Mouse (Mus musculus): Measurements from ENCODE around the gene 5730596B20Rik. TPM values are rescaled to one million over a fixed set of nuclear protein-coding genes. Genes with fewer than 3 reads are reported as not detected.

5730596B20Rik gene
- polyA plus RNA-seq, 1 experiment from 2014 or later: not detected

GRCm38 (mm10) chr6:52190906-52191810 is 13.9 kb downstream of the 5730596B20Rik start, which contains the start of gene Hoxa4:
TSS of gene Hoxa4 (minus strand) at chr6:52191753.
- H3K4me3 ChIP-seq (ENCODE audit: inconsistent target): peak within 1 kb of the TSS; percentile 79
- 6% methylated on average over 50 of the region's 102 CpGs for WGBS (ENCODE audit: missing documents)
- H3K79me2 ChIP-seq (ENCODE audit: inconsistent target): no peaks in the 10 kb centered on the region
- H3K36me3 ChIP-seq (ENCODE audit: inconsistent target): no peaks in the 10 kb centered on the region
- H3K27ac ChIP-seq: peak within 1 kb of the TSS; percentile 48

GRCm38 (mm10) chr6:52191860-52192550 is 14.7 kb downstream of the 5730596B20Rik start:
- peak overlapping the region; percentile 79 for H3K4me3 ChIP-seq (ENCODE audit: inconsistent target)
- 6% methylated on average over 35 of the region's 55 CpGs for WGBS (ENCODE audit: missing documents)

GRCm38 (mm10) chr6:52194690-52195089 is 17.4 kb downstream of the 5730596B20Rik start:
- Histone ChIP-seq H3K36me3 (ENCODE audit: inconsistent target) (no peaks in the 10 kb centered on the region), H3K27ac (no peak overlapping the region), H3K79me2 (ENCODE audit: inconsistent target) (no peaks in the 10 kb centered on the region), H3K4me3 (ENCODE audit: inconsistent target) (no peak overlapping the region)
- 93% methylated on average over 10 of the region's 10 CpGs for WGBS (ENCODE audit: missing documents)

More at GRCm38 (mm10) chr6:52191860-52192550, 14.7 kb downstream of the 5730596B20Rik start:
- no peaks in the 10 kb centered on the region for H3K79me2 ChIP-seq (ENCODE audit: inconsistent target)
- H3K36me3 ChIP-seq (ENCODE audit: inconsistent target): no peaks in the 10 kb centered on the region
- peak overlapping the region; percentile 48 for H3K27ac ChIP-seq

GRCm38 (mm10) chr6:52196811-52197210 is 19.5 kb downstream of the 5730596B20Rik start:
- Histone ChIP-seq H3K27ac (no peak overlapping the region), H3K36me3 (ENCODE audit: inconsistent target) (no peaks in the 10 kb centered on the region), H3K4me3 (ENCODE audit: inconsistent target) (no peak overlapping the region), H3K79me2 (ENCODE audit: inconsistent target) (no peaks in the 10 kb centered on the region)
- WGBS (ENCODE audit: missing documents): 96% methylated on average over 9 of the region's 9 CpGs

GRCm38 (mm10) chr6:52197271-52197670 is 20.0 kb downstream of the 5730596B20Rik start:
- H3K79me2 ChIP-seq (ENCODE audit: inconsistent target): no peaks in the 10 kb centered on the region
- H3K36me3 ChIP-seq (ENCODE audit: inconsistent target): no peaks in the 10 kb centered on the region
- H3K4me3 ChIP-seq (ENCODE audit: inconsistent target): no peak overlapping the region
- no peak overlapping the region for H3K27ac ChIP-seq
- 93% methylated on average over 10 of the region's 10 CpGs for WGBS (ENCODE audit: missing documents)

GRCm38 (mm10) chr6:52200073-52200750 is 22.9 kb downstream of the 5730596B20Rik start:
- WGBS (ENCODE audit: missing documents): 97% methylated on average over 26 of the region's 30 CpGs
- Histone ChIP-seq H3K36me3 (ENCODE audit: inconsistent target) (no peaks in the 10 kb centered on the region), H3K27ac (no peak overlapping the region), H3K79me2 (ENCODE audit: inconsistent target) (no peaks in the 10 kb centered on the region), H3K4me3 (ENCODE audit: inconsistent target) (no peak overlapping the region)

GRCm38 (mm10) chr6:52200751-52201250 is 23.5 kb downstream of the 5730596B20Rik start:
- 96% methylated on average over 10 of the region's 10 CpGs for WGBS (ENCODE audit: missing documents)
- Histone ChIP-seq H3K4me3 (ENCODE audit: inconsistent target) (no peak overlapping the region), H3K79me2 (ENCODE audit: inconsistent target) (no peaks in the 10 kb centered on the region), H3K36me3 (ENCODE audit: inconsistent target) (no peaks in the 10 kb centered on the region), H3K27ac (no peak overlapping the region)

GRCm38 (mm10) chr6:52201269-52201668 is 24.0 kb downstream of the 5730596B20Rik start:
- Histone ChIP-seq H3K4me3 (ENCODE audit: inconsistent target) (no peak overlapping the region), H3K36me3 (ENCODE audit: inconsistent target) (no peaks in the 10 kb centered on the region), H3K27ac (no peak overlapping the region), H3K79me2 (ENCODE audit: inconsistent target) (no peaks in the 10 kb centered on the region)
- WGBS (ENCODE audit: missing documents): 100% methylated on average over 1 of the region's 1 CpGs

GRCm38 (mm10) chr6:52202362-52203120 is 25.2 kb downstream of the 5730596B20Rik start:
- no peak overlapping the region for H3K27ac ChIP-seq
- no peak overlapping the region for H3K4me3 ChIP-seq (ENCODE audit: inconsistent target)
- WGBS (ENCODE audit: missing documents): 95% methylated on average over 22 of the region's 22 CpGs
- H3K36me3 ChIP-seq (ENCODE audit: inconsistent target): no peaks in the 10 kb centered on the region
- H3K79me2 ChIP-seq (ENCODE audit: inconsistent target): no peaks in the 10 kb centered on the region

- Histone ChIP-seq H3K36me3 (ENCODE audit: inconsistent target) (no peaks in the 10 kb centered on the region), H3K27ac (no peak overlapping the region), H3K79me2 (ENCODE audit: inconsistent target) (no peaks in the 10 kb centered on the region), H3K4me3 (ENCODE audit: inconsistent target) (no peak overlapping the region)
- 92% methylated on average over 10 of the region's 10 CpGs for WGBS (ENCODE audit: missing documents)
These were observed 25.7 kb downstream of the 5730596B20Rik start for GRCm38 (mm10) chr6:52203121-52203370.

GRCm38 (mm10) chr6:52203371-52204049 is 26.2 kb downstream of the 5730596B20Rik start:
- Histone ChIP-seq H3K27ac (no peak overlapping the region), H3K79me2 (ENCODE audit: inconsistent target) (no peaks in the 10 kb centered on the region), H3K36me3 (ENCODE audit: inconsistent target) (no peaks in the 10 kb centered on the region), H3K4me3 (ENCODE audit: inconsistent target) (no peak overlapping the region)
- WGBS (ENCODE audit: missing documents): 80% methylated on average over 26 of the region's 46 CpGs

- H3K79me2 ChIP-seq (ENCODE audit: inconsistent target): no peaks in the 10 kb centered on the region
- no peak within 1 kb of the TSS for H3K27ac ChIP-seq
- H3K4me3 ChIP-seq (ENCODE audit: inconsistent target): no peak within 1 kb of the TSS
- 61% methylated on average over 63 of the region's 65 CpGs for WGBS (ENCODE audit: missing documents)
- H3K36me3 ChIP-seq (ENCODE audit: inconsistent target): no peaks in the 10 kb centered on the region
These were observed 26.9 kb downstream of the 5730596B20Rik start, which contains the start of gene Hoxa5 for GRCm38 (mm10) chr6:52204050-52204752. TSS of gene Hoxa5 (minus strand) at chr6:52204587.

- H3K4me3 ChIP-seq (ENCODE audit: inconsistent target): no peak overlapping the region
- WGBS (ENCODE audit: missing documents): 93% methylated on average over 13 of the region's 14 CpGs
- H3K36me3 ChIP-seq (ENCODE audit: inconsistent target): no peaks in the 10 kb centered on the region
- H3K27ac ChIP-seq: no peak overlapping the region
- no peaks in the 10 kb centered on the region for H3K79me2 ChIP-seq (ENCODE audit: inconsistent target)
These were observed 27.9 kb downstream of the 5730596B20Rik start for GRCm38 (mm10) chr6:52205221-52205620.

Measured in macrophage (primary cell).